ENCODE assay signal across 23 mouse cellular contexts in genomic region chr4:127542771-127543170, GRCm38 (mm10).
DNase-seq lines count a peak whose midpoint lies in the region; ATAC-seq lines count a peak whose summit lies in the region.
"Had no signal": no experiment of that assay in that cellular context is flagged by ENCODE, and none has a peak within 500 bp of the region (broad histone marks: within the 10 kb centered on the region; RNA-seq: fewer than 3 reads in every experiment).

No protein-coding gene starts in this region.

- intact Hi-C loops in heart, postnatal 10 days (cut with DNase I), result no loop called here
- intact Hi-C loops in left cerebral cortex, postnatal 10 days (cut with DNase I), result no loop called here

- no peak for ATAC-seq in cerebellum, adult (ENCODE audit: insufficient number of reproducible peaks, low FRiP score, low TSS enrichment)
- ATAC-seq: activated CD4-positive, CD25-positive, alpha-beta regulatory T cell, adult 4 months; forebrain, embryonic 13.5 days had no signal

- peak; percentile 41 for DNase-seq in heart, adult 11 months
- DNase-seq in heart, postnatal 10 days, result no peak
- DNase-seq in left cerebral cortex, adult 18-20 months (ENCODE audit: low spot score in 2 of 2), result peak; percentile 40 to 43
- DNase-seq in left cerebral cortex, postnatal 10 days (ENCODE audit: extremely low spot score in 1 of 2, low spot score in 2 of 2), result no peak
- DNase-seq in right cerebral cortex, adult 18-20 months, result peak; percentile 57
- no peak for DNase-seq in right cerebral cortex, postnatal 4 days
- peak; percentile 5 to 38 for DNase-seq in right cerebral cortex, postnatal 36 days (ENCODE audit: low spot score in 2 of 2)
- DNase-seq: adrenal gland, adult 2 months; adrenal gland, postnatal 36 days; B cell, adult 2 months; cerebellum, adult 11 months; cerebellum, adult 9-11 months; gastrocnemius, adult 2 months; gastrocnemius, postnatal 36 days; heart, adult 2 months; kidney, adult 18-20 months; kidney, postnatal 25 days; retina, postnatal 1 day; spleen, adult 18-20 months; thymus, postnatal 14 days had no signal

Comparison
In these comparisons a context has a peak if more than half of its experiments do, and no peak if none do; other contexts are left out.
1. DNase-seq: peak in heart, adult 11 months (single experiment), left cerebral cortex, adult 18-20 months (2 of 2), right cerebral cortex, adult 18-20 months (single experiment) and right cerebral cortex, postnatal 36 days (2 of 2); none in heart, postnatal 10 days (0 of 2), left cerebral cortex, postnatal 10 days (0 of 2) and right cerebral cortex, postnatal 4 days (single experiment).